Mouse (Mus musculus) kidney, embryonic 16.5 days (tissue): ENCODE results near the gene Kng1. TPM values are rescaled to one million over a fixed set of nuclear protein-coding genes. Genes with fewer than 3 reads are reported as not detected.
"Not testable (repeated sequence)": the region's sequence is repeated elsewhere in the genome, so short reads cannot be mapped to it uniquely, and the experiment has no call there.

ENCODE experiments used
- ATAC-seq: fragments of 200-750 bp; cut with Nextera tagmentation; 2 replicates; pipeline ENCODE4 v1.8.0; 2017; ENCODE audit warnings: moderate TSS enrichment; ENCODE audit not compliant: low FRiP score, low TSS enrichment
- H3K27ac ChIP-seq: fragments of 300-500 bp; sonication (generic); 2 replicates; pipeline ENCODE4 v1.5.1; 2014; ENCODE audit warnings: low read length
- H3K27me3 ChIP-seq: fragments of 300-500 bp; sonication (generic); 2 replicates; pipeline ENCODE4 v1.6.1; 2014; ENCODE audit warnings: low read length, control low read depth, mixed read lengths; ENCODE audit not compliant: insufficient read depth
- H3K36me3 ChIP-seq: fragments of 300-500 bp; sonication (generic); 2 replicates; pipeline ENCODE4 v1.6.1; 2014; ENCODE audit warnings: low read length, control low read depth, mixed read lengths; ENCODE audit not compliant: insufficient read depth
- H3K4me1 ChIP-seq: fragments of 300-500 bp; sonication (generic); 2 replicates; pipeline ENCODE4 v1.6.1; 2014; ENCODE audit warnings: low read length, control low read depth, mixed read lengths; ENCODE audit not compliant: insufficient read depth
- H3K4me2 ChIP-seq: fragments of 300-500 bp; sonication (generic); replicated peaks from 2 replicates; pipeline ENCODE4 v1.6.1; 2014; ENCODE audit warnings: low read depth, low read length
- H3K4me3 ChIP-seq: fragments of 300-500 bp; sonication (generic); 2 replicates; pipeline ENCODE4 v1.5.1; 2014; ENCODE audit warnings: mild to moderate bottlenecking, low read length
- H3K9ac ChIP-seq: fragments of 300-500 bp; sonication (generic); replicated peaks from 2 replicates; pipeline ENCODE4 v1.6.1; 2014; ENCODE audit warnings: low read length
- H3K9me3 ChIP-seq: fragments of 300-500 bp; sonication (generic); 2 replicates; pipeline ENCODE4 v1.6.1; 2016; ENCODE audit warnings: low read length, control low read depth
- WGBS: fragments of 180-500 bp; shearing (Covaris S2); extraction: QIAGEN DNeasy Blood & Tissue Kit; methylation state at CpG from one replicate; pipeline ENCODE4 v1.1.7; 2014; 5-methylcytosine and 5-hydroxymethylcytosine counted together
- polyA plus RNA-seq: library from polyadenylated mRNA; unstranded; fragments of >200 nt; fragmentation: Nextera tagmentation; extraction: Ambion mirVana; gene quantifications from 2 replicates; pipeline ENCODE4 v1.2.1, GENCODE M21; 2015

Kng1 gene
- polyA plus RNA-seq: 2.4 and 3.6 TPM in 2 replicates

DNA sequence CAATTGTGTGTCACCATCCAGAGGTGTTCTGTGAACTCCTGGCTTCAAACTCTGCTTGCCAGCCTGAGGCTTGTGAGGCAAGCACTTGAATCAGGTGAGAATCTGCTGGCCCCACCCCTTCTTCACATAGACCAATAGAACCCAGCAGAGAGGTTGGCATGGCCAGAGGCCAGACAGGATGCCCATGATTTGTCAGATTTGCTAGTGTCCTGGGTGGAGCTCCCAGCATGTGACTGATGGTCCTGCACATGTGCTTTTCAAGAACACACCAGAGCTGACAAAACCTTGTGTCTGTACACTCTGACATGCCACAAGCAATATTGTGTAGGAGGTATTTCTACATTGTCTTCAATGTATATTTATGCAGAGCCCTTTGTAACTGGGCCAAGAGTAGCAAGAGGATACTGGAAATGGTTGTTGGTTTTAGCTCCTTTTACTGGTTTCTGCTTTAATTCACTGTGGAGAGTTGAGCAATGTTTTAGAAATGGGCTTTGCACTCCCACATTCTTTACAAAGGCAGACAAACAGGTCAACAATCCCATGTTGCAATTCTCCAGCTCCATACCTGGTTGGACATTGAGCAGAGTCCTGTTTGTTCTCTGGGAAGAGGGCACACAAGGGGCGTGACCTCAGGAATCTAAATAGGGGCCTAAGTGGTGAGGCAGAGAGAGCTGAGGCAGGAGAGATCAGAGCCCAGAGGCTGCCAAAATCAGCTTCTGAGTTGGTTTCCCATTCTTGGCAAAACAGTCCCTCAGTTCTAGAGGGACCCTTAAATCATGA is at the start of gene Kng1:
Gene Kng1, plus strand, starts transcription at position 198 of the 780 bp plus-strand sequence.
- WGBS: 80% methylated on average over 1 of the region's 1 CpGs
- not testable (repeated sequence) for ATAC-seq, H3K27ac ChIP-seq, H3K4me3 ChIP-seq, H3K36me3 ChIP-seq, H3K9me3 ChIP-seq, H3K27me3 ChIP-seq, H3K4me1 ChIP-seq, H3K9ac ChIP-seq, H3K4me2 ChIP-seq

DNA sequence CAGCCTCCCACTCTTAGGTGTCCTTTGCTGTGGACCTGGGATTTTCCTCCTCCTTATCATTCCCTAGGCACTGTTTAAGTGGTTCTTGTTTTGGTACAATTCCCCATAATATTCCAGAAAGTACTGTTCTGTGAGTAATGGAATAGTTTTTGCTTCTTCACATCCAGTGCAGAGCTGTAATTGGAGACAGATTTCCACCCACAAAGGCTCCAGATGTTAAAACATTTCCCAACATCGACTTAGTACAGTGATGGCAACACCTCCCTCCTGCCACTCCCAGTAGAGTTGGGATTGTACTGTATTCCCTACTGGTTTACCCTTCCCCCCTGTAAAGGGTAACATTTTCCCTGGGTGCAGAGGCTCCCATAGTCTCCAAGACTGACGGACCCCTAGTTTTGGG is 43.9 kb upstream of the Kng1 start:
- H3K36me3 ChIP-seq, H3K4me3 ChIP-seq, H3K27ac ChIP-seq, H3K9ac ChIP-seq, H3K9me3 ChIP-seq, H3K27me3 ChIP-seq, H3K4me2 ChIP-seq, H3K4me1 ChIP-seq, ATAC-seq: not testable (repeated sequence)
- WGBS: 68% methylated on average over 2 of the region's 2 CpGs

DNA sequence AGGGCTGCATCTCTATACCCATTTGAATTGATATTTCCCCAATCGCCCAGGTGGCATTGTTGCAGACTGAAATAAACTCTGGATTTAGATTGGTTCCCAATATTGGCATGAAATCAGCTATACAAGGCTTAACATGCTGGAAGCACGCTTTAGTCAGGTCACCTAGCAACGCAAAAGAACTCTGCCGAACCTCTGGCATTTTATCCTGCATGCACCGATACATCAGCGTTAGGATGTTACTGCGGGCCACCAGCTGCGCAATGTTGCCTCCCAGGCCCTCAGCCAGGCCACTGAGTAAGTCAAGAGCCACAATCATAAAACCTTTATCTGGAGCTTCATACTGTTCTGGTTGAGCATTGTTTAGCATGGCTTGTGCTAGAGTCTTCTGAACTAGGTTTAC is 43.0 kb upstream of the Kng1 start:
- not testable (repeated sequence) for H3K9me3 ChIP-seq, H3K9ac ChIP-seq, H3K4me2 ChIP-seq, H3K27ac ChIP-seq, H3K4me1 ChIP-seq, ATAC-seq, H3K36me3 ChIP-seq, H3K27me3 ChIP-seq, H3K4me3 ChIP-seq
- WGBS: 92% methylated on average over 8 of the region's 8 CpGs

- H3K36me3 ChIP-seq, H3K4me3 ChIP-seq, H3K9me3 ChIP-seq, H3K27ac ChIP-seq, ATAC-seq, H3K9ac ChIP-seq, H3K4me2 ChIP-seq, H3K4me1 ChIP-seq, H3K27me3 ChIP-seq: not testable (repeated sequence)
- WGBS: 46% methylated on average over 1 of the region's 1 CpGs
Measured at GRCm38 (mm10) chr16:23020571-23020970, 37.1 kb upstream of the Kng1 start.

DNA sequence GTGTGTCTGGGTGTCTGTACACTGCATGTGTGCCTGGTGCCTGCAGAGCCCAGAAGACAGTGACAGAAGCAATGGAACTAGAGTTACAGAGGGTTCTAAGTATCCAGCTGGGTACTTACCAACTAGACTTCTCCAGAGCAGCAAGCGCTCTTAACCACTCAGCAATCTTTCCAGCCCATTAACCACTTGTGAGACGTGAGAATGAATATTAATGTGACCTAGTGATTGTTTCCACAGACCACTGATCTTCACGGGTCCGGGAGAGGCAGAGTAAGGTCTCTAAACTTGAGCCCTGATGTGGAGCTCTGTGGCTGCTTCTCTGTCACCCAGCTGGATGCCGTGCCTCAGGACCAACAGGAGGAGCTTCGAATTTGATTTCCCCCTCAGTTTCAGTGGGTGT is 32.6 kb upstream of the Kng1 start:
- peaks cover 6% of the 10 kb centered on the region for H3K4me1 ChIP-seq
- ATAC-seq: peak; percentile 89
- 28% methylated on average over 6 of the region's 6 CpGs for WGBS

GRCm38 (mm10) chr16:23026582-23026981 is 31.1 kb upstream of the Kng1 start:
- no peak overlapping the region for H3K4me3 ChIP-seq
- no peaks in the 10 kb centered on the region for H3K27me3 ChIP-seq
- H3K9ac ChIP-seq: no peak overlapping the region
- peaks cover 6% of the 10 kb centered on the region for H3K4me1 ChIP-seq
- no peak overlapping the region for H3K27ac ChIP-seq
- H3K4me2 ChIP-seq: no peak overlapping the region
- H3K9me3 ChIP-seq: peaks cover 1% of the 10 kb centered on the region; the same call in 1 of the 2 replicates
- ATAC-seq: no peak
- H3K36me3 ChIP-seq: no peaks in the 10 kb centered on the region

More for the DNA sequence above, 32.6 kb upstream of the Kng1 start:
- Histone ChIP-seq H3K9ac (no peak overlapping the region), H3K4me3 (no peak overlapping the region), H3K9me3 (no peaks in the 10 kb centered on the region), H3K4me2 (no peak overlapping the region), H3K36me3 (no peaks in the 10 kb centered on the region), H3K27ac (peak overlapping the region; percentile 88), H3K27me3 (no peaks in the 10 kb centered on the region)

GRCm38 (mm10) chr16:23027341-23027740 is 30.3 kb upstream of the Kng1 start:
- H3K27ac ChIP-seq, H3K4me3 ChIP-seq, H3K4me2 ChIP-seq, H3K27me3 ChIP-seq, H3K9me3 ChIP-seq, H3K4me1 ChIP-seq, ATAC-seq, H3K36me3 ChIP-seq, H3K9ac ChIP-seq: not testable (repeated sequence)
- WGBS: 47% methylated on average over 3 of the region's 3 CpGs

DNA sequence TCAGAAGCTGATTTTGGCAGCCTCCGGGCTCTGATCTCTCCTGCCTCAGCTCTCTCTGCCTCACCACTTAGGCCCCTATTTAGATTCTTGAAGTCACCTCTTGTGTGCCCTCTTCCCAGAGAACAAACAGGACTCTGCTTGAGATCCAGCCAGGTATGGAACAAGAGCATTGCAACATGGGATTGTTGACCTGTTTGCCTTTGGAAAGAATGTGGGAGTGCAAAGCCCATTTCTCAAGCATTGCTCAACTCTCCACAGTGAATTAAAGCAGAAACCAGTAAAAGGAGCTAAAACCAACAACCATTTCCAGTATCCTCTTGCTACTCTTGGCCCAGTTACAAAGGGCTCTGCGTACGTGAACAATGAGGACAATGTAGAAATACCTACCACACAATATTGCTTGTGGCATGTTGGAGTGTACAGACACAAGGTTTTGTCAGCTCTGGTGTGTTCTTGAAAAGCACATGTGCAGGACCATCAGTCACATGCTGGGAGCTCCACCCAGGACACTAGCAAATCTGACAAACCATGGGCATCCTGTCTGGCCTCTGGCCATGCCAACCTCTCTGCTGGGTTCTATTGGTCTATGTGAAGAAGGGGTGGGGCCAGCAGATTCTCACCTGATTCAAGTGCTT is 28.6 kb upstream of the Kng1 start, which contains the start of gene Kng2:
Gene Kng2, minus strand, starts transcription at position 517 of the 635 bp plus-strand sequence.
- not testable (repeated sequence) for H3K27ac ChIP-seq, ATAC-seq, H3K36me3 ChIP-seq, H3K9ac ChIP-seq, H3K4me1 ChIP-seq, H3K9me3 ChIP-seq, H3K27me3 ChIP-seq, H3K4me2 ChIP-seq, H3K4me3 ChIP-seq
- 70% methylated on average over 3 of the region's 3 CpGs for WGBS

DNA sequence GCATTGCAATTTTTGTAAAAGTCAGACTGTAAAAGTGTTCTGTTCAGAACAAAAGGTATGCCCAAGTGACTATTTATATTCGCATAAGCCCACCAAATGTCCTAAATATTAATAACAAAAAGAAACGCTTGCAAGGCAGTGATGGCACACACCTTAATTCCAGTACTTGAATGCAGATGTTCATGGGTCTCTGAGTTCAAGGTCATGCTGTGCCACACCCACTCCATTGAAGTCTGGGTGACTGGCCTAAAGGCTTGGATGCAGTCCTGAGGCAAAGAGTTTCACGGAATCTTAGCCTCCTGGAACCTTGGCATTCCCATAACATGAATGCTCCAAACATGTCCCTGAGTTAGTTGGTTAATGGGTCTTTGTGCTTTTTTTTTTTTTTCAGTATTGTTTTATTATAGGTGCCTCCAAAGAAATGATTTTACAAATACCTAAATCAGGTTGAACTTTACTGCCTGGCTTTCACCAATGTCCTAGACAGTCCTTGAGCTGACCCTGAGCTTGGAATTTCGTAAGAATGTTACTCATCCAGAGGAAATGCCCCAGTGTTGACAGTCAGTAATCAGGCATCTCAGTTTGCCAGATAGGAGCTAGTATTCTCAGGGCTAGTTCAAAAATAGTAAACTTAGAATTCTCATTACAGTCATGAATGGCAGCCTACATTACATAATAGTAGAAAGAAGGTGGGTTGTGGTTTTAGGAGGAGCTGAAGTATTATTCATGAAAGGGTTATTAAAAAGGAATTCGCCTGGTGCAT is 26.8 kb upstream of the Kng1 start:
- H3K4me2 ChIP-seq: no peak overlapping the region
- H3K4me3 ChIP-seq: no peak overlapping the region
- H3K36me3 ChIP-seq: no peaks in the 10 kb centered on the region
- no peak overlapping the region for H3K27ac ChIP-seq
- H3K27me3 ChIP-seq: no peaks in the 10 kb centered on the region
- no peak for ATAC-seq
- H3K9ac ChIP-seq: no peak overlapping the region
- peaks cover 3% of the 10 kb centered on the region; the same call in 1 of the 2 replicates for H3K9me3 ChIP-seq
- H3K4me1 ChIP-seq: peaks cover 5% of the 10 kb centered on the region
- WGBS: 79% methylated on average over 5 of the region's 5 CpGs
